8 mouse cellular contexts compared by ENCODE assay signal in the genomic region with DNA sequence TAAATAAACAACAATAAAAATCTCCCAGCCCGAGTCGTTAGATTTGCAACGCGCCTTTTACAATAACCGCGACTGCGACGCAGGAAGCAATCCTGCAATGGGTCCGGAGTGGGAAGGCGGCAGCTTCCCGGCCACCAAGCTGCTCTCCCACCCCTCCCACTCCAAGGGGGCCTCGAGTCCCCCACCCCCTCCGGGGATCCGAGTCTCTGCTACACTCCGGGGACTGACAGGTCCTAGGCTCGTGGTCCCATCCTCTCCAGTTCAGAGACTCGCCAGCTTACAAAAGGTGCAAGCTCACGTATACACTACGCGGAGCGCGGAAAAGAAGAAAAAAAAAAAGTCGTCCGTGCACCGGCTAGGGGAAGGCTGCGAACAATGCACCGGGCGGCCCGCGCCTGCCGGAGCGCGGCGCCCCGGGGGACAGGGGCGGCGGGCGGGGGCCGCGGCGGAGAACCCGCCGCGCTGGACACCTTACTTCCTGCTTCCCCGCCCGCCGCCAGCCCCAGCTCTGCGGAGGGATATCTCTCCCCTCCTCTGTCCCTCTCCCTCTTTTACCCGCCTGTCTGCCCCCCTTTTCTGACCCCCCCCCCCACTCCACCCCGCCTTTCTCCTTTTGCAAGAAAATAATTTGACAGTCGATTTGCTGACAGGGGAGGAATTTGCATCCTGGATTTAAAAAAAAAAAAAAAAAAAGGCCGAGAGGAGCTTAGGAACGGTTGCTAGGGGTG.
A peak's percentile ranks its signal among the peaks of the same experiment; 100 is the strongest.
DNase-seq lines count a peak whose midpoint lies in the region; ATAC-seq lines count a peak whose summit lies in the region.

No protein-coding gene starts in this region.

- H3K9me3 ChIP-seq in forebrain, embryonic 15.5 days: no peaks in the 10 kb centered on the region
- H3K9me3 ChIP-seq in liver, embryonic 15.5 days (replicated peaks): no peaks in the 10 kb centered on the region
- no peaks in the 10 kb centered on the region for H3K9me3 ChIP-seq in neural tube, embryonic 14.5 days (ENCODE audit: control insufficient read depth, low read length)

- H3K9ac ChIP-seq in forebrain, embryonic 15.5 days (replicated peaks): peak overlapping the region; percentile 90
- peak overlapping the region; percentile 27; the same call in 1 of the 2 replicates for H3K9ac ChIP-seq in liver, embryonic 15.5 days
- peak overlapping the region; percentile 85 for H3K9ac ChIP-seq in neural tube, embryonic 14.5 days (replicated peaks; ENCODE audit: low read depth, low read length)

- H3K27me3 ChIP-seq in forebrain, embryonic 15.5 days: no peaks in the 10 kb centered on the region
- H3K27me3 ChIP-seq in liver, embryonic 15.5 days: peaks cover 51% of the 10 kb centered on the region
- no peaks in the 10 kb centered on the region for H3K27me3 ChIP-seq in neural tube, embryonic 14.5 days (ENCODE audit: control insufficient read depth, insufficient read depth, low read length)

- no peaks in the 10 kb centered on the region for H3K36me3 ChIP-seq in forebrain, embryonic 15.5 days
- no peaks in the 10 kb centered on the region for H3K36me3 ChIP-seq in liver, embryonic 15.5 days (replicated peaks)
- H3K36me3 ChIP-seq in neural tube, embryonic 14.5 days (ENCODE audit: control insufficient read depth, insufficient read depth, low read length): no peaks in the 10 kb centered on the region

- H3K4me1 ChIP-seq in forebrain, embryonic 15.5 days: peaks cover 46% of the 10 kb centered on the region
- H3K4me1 ChIP-seq in liver, embryonic 15.5 days (replicated peaks): peaks cover 28% of the 10 kb centered on the region
- peaks cover 22% of the 10 kb centered on the region for H3K4me1 ChIP-seq in neural tube, embryonic 14.5 days (ENCODE audit: control insufficient read depth, insufficient read depth, low read length)

- DNase-seq in spleen, adult 18-20 months: peak; percentile 19 to 21
- no peak for DNase-seq in spleen, adult 12 weeks (ENCODE audit: low spot score)
- DNase-seq in brain, adult 2 months (ENCODE audit: low read depth, low spot score): peak; percentile 85
- DNase-seq in induced T-regulatory cell, adult 2 months (ENCODE audit: low read depth): peak; percentile 75
- DNase-seq in thymus, postnatal 36 days: peak; percentile 73 to 84

- WGBS in forebrain, embryonic 15.5 days: under 1% methylated on average over 51 of the region's 53 CpGs
- WGBS in liver, embryonic 15.5 days (ENCODE audit: insufficient replicate concordance): under 1% methylated on average over 47 of the region's 53 CpGs
- 1% methylated on average over 38 of the region's 53 CpGs for WGBS in neural tube, embryonic 14.5 days

- H3K4me2 ChIP-seq in forebrain, embryonic 15.5 days (replicated peaks): peak overlapping the region; percentile 92
- H3K4me2 ChIP-seq in liver, embryonic 15.5 days: peak overlapping the region; percentile 82
- H3K4me2 ChIP-seq in neural tube, embryonic 14.5 days (ENCODE audit: low read depth, low read length): peak overlapping the region; percentile 86

- peak; percentile 55 for ATAC-seq in forebrain, embryonic 15.5 days (replicated peaks)
- 0 out of 2 replicates have a peak, but pooled peaks have one; percentile 24 for ATAC-seq in liver, embryonic 15.5 days (ENCODE audit: insufficient read depth)
- ATAC-seq in neural tube, embryonic 14.5 days (ENCODE audit: low read depth): peak; percentile 62

- H3K27ac ChIP-seq in forebrain, embryonic 15.5 days (replicated peaks): peak overlapping the region; percentile 99
- H3K27ac ChIP-seq in liver, embryonic 15.5 days (replicated peaks): peak overlapping the region; percentile 73
- H3K27ac ChIP-seq in neural tube, embryonic 14.5 days (ENCODE audit: low read depth, low read length): peak overlapping the region; percentile 95

- peak overlapping the region; percentile 65 for H3K4me3 ChIP-seq in forebrain, embryonic 15.5 days
- peak overlapping the region; percentile 59 for H3K4me3 ChIP-seq in liver, embryonic 15.5 days (replicated peaks)
- peak overlapping the region; percentile 62 for H3K4me3 ChIP-seq in neural tube, embryonic 14.5 days (ENCODE audit: low read depth, low read length)

Comparison
In these comparisons a context has a peak if more than half of its experiments do, and no peak if none do; other contexts are left out.
1. H3K9ac ChIP-seq: peak in every context shown above with its lines; median percentile 90 in forebrain, embryonic 15.5 days; 85 in neural tube, embryonic 14.5 days; 27 in liver, embryonic 15.5 days.